Mouse (Mus musculus) heart, embryonic 16.5 days (tissue): Measurements from ENCODE around the gene Dda1. TPM values are rescaled to one million over a fixed set of nuclear protein-coding genes. Genes with fewer than 3 reads are reported as not detected.

ENCODE experiments used
- ATAC-seq: fragments of 200-750 bp; cut with Nextera tagmentation; replicated peaks from 2 replicates; pipeline ENCODE4 v1.8.0; 2017; ENCODE audit warnings: moderate number of reproducible peaks; ENCODE audit not compliant: insufficient read depth, low FRiP score; ENCODE audit errors: extremely low read depth
- H3K27ac ChIP-seq: fragments of 300-500 bp; sonication (generic); 2 replicates; pipeline ENCODE4 v1.5.1; 2014; ENCODE audit warnings: mild to moderate bottlenecking, low read length, control low read depth, moderate library complexity
- H3K27me3 ChIP-seq: fragments of 300-500 bp; sonication (generic); 2 replicates; pipeline ENCODE4 v1.6.1; 2014; ENCODE audit warnings: low read length, mixed read lengths; ENCODE audit not compliant: control insufficient read depth, insufficient read depth
- H3K36me3 ChIP-seq: fragments of 300-500 bp; sonication (generic); 2 replicates; pipeline ENCODE4 v1.6.1; 2014; ENCODE audit not compliant: control insufficient read depth, insufficient read depth
- H3K4me1 ChIP-seq: fragments of 300-500 bp; sonication (generic); 2 replicates; pipeline ENCODE4 v1.6.1; 2014; ENCODE audit warnings: low read length, mixed read lengths; ENCODE audit not compliant: control insufficient read depth, insufficient read depth
- H3K4me2 ChIP-seq: fragments of 300-500 bp; sonication (generic); 2 replicates; pipeline ENCODE4 v1.6.1; 2014; ENCODE audit warnings: low read depth, mild to moderate bottlenecking, control low read depth, low read length
- H3K4me3 ChIP-seq: fragments of 300-500 bp; sonication (generic); 2 replicates; pipeline ENCODE4 v1.5.1; 2014; ENCODE audit warnings: mild to moderate bottlenecking, control low read depth, low read length
- H3K9ac ChIP-seq: fragments of 300-500 bp; sonication (generic); 2 replicates; pipeline ENCODE4 v1.6.1; 2014; ENCODE audit warnings: low read length, control low read depth
- H3K9me3 ChIP-seq: fragments of 300-500 bp; sonication (generic); replicated peaks from 2 replicates; pipeline ENCODE4 v1.6.1; 2016; ENCODE audit warnings: low read length; ENCODE audit not compliant: control insufficient read depth
- WGBS: fragments of 180-500 bp; shearing (Covaris S2); extraction: QIAGEN DNeasy Blood & Tissue Kit; methylation state at CpG from one replicate; pipeline ENCODE4 v1.1.7; 2014; 5-methylcytosine and 5-hydroxymethylcytosine counted together
- polyA plus RNA-seq: library from polyadenylated mRNA; unstranded; fragments of >200 nt; fragmentation: Nextera tagmentation; extraction: Ambion mirVana; gene quantifications from 2 replicates; pipeline ENCODE4 v1.2.1, GENCODE M21; 2015

Dda1 gene
- polyA plus RNA-seq, 1 experiment from 2014 or later, result 83.7 TPM

DNA sequence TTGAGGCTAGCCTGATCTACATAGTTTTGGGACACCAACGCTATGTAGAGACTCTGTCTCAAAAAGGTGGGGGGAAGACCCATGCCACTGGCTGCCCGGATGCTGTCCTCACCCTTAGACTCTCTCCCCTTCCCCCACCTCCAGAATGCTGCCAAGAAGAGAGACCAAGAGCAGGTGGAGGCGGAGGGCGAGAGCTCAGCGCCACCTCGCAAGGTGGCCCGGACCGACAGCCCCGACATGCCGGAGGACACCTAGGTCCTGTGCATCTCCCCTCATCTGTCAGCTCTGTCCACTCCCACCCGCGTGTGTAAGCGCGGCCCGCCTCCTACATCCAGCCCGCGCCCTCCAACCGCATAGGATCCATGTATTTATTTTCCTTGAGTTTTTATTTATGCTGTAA, 5.3 kb downstream of the Dda1 start:
- Histone ChIP-seq H3K4me2 (no peak overlapping the region), H3K4me3 (no peak overlapping the region), H3K4me1 (peaks cover 19% of the 10 kb centered on the region), H3K9ac (no peak overlapping the region), H3K27me3 (peaks cover 2% of the 10 kb centered on the region; the same call in 1 of the 2 replicates), H3K36me3 (peaks cover 4% of the 10 kb centered on the region), H3K27ac (no peak overlapping the region), H3K9me3 (no peaks in the 10 kb centered on the region)
- 90% methylated on average over 18 of the region's 18 CpGs for WGBS
- ATAC-seq, result no peak

DNA sequence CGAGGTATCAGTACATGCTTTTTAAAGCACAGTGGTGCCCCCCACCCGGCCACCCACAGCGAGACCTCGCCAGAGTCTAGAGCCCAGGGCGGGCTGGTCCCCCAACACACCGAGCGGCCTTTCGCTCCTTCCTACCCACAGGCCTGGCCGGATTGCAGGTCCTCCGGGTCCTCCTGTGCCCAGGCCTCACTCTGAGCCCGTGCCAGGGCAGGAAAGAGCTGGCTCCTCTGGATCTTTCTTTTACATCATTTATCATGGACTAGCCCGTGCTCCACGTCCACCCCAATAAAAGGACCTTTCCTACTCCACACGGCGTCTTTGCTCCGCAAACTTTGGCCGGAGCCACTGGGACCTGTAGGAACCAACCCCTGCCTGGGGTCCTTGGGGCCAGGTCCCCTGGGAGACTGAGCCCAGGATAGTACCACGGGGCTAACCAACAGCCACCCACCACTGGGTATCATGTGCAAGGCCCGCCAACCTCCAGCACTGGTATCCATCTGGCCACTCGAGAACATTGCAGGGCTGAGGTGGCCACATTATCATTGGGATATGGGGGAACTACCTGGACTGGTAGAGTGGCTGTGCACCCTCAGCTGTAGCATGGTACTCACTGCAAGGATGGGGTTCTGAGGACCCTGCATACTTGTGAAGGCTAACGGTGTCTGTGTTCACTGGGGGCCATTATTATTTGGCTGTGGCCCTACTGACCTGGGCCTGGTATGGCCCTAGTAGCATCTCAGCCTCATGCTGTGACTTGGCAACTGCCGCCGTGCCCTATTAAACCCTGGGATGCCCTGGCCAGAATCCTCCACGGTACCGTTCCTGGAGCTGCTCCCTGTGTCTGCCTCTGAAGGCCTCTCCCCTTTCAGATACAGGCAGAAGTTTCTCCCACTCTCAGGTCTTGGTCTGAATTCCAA, 6.0 kb downstream of the Dda1 start:
- Histone ChIP-seq H3K36me3 (peaks cover 4% of the 10 kb centered on the region), H3K4me3 (no peak overlapping the region), H3K27me3 (peaks cover 2% of the 10 kb centered on the region; the same call in 1 of the 2 replicates), H3K4me1 (peaks cover 14% of the 10 kb centered on the region), H3K4me2 (no peak overlapping the region), H3K9ac (no peak overlapping the region), H3K27ac (no peak overlapping the region), H3K9me3 (no peaks in the 10 kb centered on the region)
- 91% methylated on average over 25 of the region's 25 CpGs for WGBS
- no peak for ATAC-seq

DNA sequence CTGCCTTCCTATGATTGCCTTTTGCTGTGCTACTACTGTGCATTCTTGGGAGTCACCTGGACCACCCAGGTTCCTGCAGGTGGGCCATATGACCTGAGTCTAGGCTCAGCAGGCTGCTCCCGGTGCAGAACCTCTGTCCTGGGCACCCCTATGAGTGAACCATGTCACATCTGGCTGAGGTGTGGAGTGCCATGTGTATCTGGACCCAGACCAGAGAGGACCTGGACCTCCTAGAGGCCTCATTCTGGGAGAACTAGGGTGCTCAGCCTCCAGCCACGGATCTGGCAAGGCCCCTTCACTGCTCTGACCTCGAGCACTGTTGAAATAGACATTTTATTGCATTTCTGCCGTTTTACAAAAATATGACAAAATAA, 6.7 kb downstream of the Dda1 start:
- H3K27ac ChIP-seq, result peak overlapping the region; percentile 82; the same call in 1 of the 2 replicates
- peaks cover 2% of the 10 kb centered on the region; the same call in 1 of the 2 replicates for H3K27me3 ChIP-seq
- H3K4me2 ChIP-seq, result peak overlapping the region; percentile 70
- H3K36me3 ChIP-seq, result peaks cover 4% of the 10 kb centered on the region
- H3K4me1 ChIP-seq, result peaks cover 9% of the 10 kb centered on the region
- peak overlapping the region; percentile 71 for H3K9ac ChIP-seq
- WGBS, result 29% methylated on average over 4 of the region's 4 CpGs
- H3K4me3 ChIP-seq, result peak overlapping the region; percentile 62
- ATAC-seq, result no peak
- no peaks in the 10 kb centered on the region for H3K9me3 ChIP-seq

DNA sequence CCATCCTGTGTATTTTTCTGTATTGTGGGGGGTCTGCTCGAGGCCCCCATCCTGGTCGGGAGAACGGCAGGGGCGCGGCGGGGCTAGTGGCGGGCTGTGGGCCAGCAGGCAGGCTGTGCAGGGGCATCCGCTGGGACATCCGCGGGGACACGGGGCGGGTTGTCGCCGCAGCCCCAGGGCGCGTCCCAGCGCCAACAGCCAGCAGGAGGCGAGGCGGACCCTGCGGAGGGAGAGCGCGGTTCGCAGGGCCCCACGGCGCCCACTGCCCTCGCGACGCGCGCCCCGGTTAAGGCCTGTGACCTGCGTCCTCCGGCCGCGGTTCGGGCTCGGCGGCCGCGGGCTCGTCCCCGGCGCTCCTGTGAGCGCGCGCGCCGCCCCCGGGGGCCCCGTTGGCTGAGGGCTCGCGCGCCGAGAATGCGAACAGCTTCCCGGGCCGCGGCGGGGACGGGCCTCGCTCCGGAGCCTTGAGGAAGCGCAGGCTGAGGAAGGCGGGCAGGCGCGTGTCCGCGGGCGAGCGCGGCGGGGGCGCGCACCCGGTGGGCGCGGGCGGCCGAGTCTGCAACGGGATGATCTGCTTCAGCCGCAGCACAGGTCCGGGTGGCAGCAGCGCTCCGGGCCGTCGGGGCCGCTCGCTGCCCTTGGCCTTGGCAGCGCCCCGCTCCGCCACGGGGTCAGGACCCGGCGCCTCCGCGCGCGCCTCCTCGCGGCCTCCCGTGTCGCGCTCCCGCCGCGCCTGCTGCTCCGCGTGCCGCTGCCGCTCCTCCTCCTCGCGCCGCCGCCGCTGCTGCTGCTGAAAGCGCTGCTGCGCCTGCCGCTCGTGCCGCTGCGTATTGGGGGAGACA, 7.3 kb downstream of the Dda1 start:
- H3K27me3 ChIP-seq, result peaks cover 2% of the 10 kb centered on the region; the same call in 1 of the 2 replicates
- no peaks in the 10 kb centered on the region for H3K9me3 ChIP-seq
- H3K36me3 ChIP-seq, result peaks cover 4% of the 10 kb centered on the region
- H3K4me2 ChIP-seq, result peak overlapping the region; percentile 70
- ATAC-seq, result peak; percentile 75
- peak overlapping the region; percentile 82 for H3K27ac ChIP-seq
- peak overlapping the region; percentile 62 for H3K4me3 ChIP-seq
- WGBS, result under 1% methylated on average over 117 of the region's 121 CpGs
- peaks cover 9% of the 10 kb centered on the region for H3K4me1 ChIP-seq
- peak overlapping the region; percentile 71 for H3K9ac ChIP-seq

DNA sequence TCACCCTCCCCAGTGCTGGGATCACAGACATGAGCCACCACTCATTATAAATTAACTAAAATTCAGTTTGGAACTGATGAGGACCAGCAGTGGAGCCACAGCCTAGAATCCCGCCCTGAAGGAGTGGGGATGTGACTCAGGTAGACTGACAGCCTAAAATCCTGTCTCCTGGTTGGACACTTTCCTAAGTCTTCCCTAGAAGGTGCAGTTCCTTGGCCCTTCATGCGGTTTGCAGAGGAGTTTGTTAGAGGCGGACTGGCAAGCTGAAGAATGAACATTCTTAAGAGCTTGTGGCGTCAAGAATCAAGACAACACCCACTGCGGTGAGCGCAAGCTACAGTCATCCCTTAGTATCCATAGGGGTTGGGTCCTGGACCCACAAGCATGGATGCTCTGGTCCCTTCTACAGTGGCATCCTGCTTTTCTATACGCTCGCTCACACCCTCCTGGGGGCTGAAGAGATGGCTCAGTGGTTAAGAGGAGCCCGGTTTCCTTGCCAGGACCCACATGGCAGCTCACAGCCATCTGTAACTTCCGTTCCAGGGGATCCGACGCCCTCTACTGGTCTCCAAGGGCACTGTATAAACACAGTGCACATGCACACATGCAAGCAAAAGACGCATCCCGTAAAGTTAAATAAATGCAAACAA, 8.3 kb downstream of the Dda1 start:
- Histone ChIP-seq H3K4me2 (peak overlapping the region; percentile 70), H3K9ac (peak overlapping the region; percentile 71; the same call in 1 of the 2 replicates), H3K9me3 (no peaks in the 10 kb centered on the region), H3K4me1 (peaks cover 9% of the 10 kb centered on the region), H3K36me3 (peaks cover 3% of the 10 kb centered on the region), H3K4me3 (peak overlapping the region; percentile 62), H3K27me3 (peaks cover 6% of the 10 kb centered on the region; the same call in 1 of the 2 replicates), H3K27ac (no peak overlapping the region)
- no peak for ATAC-seq
- 51% methylated on average over 14 of the region's 14 CpGs for WGBS

DNA sequence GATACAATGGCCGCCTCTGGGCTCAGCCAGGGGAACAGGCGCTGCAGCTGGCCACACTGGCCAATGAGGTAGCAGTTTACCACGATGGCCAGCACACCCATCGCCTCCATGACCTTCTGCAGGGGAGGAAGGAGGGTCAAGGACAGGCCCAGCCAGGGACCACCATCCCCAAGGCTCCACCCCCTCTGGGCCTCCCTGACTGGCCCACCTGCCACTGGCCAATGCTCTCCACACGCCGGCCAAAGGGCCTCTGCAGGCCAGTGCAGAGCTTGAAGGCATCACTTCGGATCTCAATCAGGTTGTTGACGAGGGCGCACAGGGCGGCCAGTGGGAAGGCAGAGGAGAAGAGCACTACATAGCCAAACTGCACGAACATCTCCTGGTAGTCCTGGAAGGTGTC, 9.9 kb downstream of the Dda1 start:
- Histone ChIP-seq H3K9me3 (no peaks in the 10 kb centered on the region), H3K4me3 (no peak overlapping the region), H3K27me3 (peaks cover 6% of the 10 kb centered on the region; the same call in 1 of the 2 replicates), H3K4me2 (no peak overlapping the region), H3K4me1 (peaks cover 9% of the 10 kb centered on the region), H3K36me3 (no peaks in the 10 kb centered on the region), H3K9ac (no peak overlapping the region), H3K27ac (no peak overlapping the region)
- ATAC-seq, result no peak
- WGBS, result 86% methylated on average over 11 of the region's 11 CpGs

DNA sequence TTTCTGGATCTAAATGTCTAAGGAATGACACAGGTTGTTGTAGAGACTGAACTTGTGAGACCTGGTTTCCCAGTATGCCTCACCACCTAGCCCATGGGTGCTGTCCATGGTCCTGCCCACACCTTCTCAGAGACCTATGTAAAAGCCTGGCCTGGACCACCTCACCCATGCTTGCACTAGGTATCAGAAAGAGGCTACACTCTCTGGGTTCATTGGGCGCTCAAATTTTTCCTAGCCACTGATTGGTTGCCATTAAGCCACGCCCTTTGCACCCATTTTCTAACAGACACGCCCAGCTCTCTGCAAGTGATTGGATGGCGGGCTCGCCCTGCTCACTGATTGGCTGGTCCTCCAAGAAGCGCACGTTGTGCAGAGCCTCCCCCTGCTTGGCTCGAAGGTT, 14.9 kb downstream of the Dda1 start:
- WGBS, result 48% methylated on average over 8 of the region's 8 CpGs
- Histone ChIP-seq H3K36me3 (no peaks in the 10 kb centered on the region), H3K27me3 (peaks cover 5% of the 10 kb centered on the region; the same call in 1 of the 2 replicates), H3K9ac (no peak overlapping the region), H3K4me2 (no peak overlapping the region), H3K27ac (no peak overlapping the region), H3K9me3 (no peaks in the 10 kb centered on the region), H3K4me1 (peaks cover 6% of the 10 kb centered on the region), H3K4me3 (no peak overlapping the region)
- no peak for ATAC-seq

DNA sequence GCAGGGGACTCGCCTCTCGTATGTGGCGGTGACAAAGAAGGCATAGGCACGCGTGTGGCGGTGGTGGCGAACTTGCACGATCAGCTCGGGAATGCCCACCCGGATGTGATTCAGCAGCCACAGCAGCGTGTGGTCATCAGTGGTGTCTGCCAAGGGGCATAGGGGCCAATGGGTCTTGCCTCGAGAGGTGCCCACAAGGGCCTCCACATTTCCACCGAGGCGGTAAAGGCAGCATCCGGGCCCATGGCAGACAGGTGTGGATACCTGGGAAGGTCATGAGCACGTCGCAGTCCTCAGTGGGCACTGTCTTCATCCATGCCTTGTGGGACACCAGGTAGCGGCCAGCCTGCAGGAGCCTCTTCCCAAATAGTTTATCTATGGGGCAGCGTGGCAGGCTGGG, 15.7 kb downstream of the Dda1 start:
- ATAC-seq, result no peak
- 91% methylated on average over 19 of the region's 19 CpGs for WGBS
- no peak overlapping the region for H3K9ac ChIP-seq

More for the DNA sequence above, 15.7 kb downstream of the Dda1 start:
- H3K9me3 ChIP-seq, result no peaks in the 10 kb centered on the region
- H3K4me1 ChIP-seq, result peaks cover 13% of the 10 kb centered on the region
- H3K36me3 ChIP-seq, result no peaks in the 10 kb centered on the region
- no peak overlapping the region for H3K27ac ChIP-seq
- H3K27me3 ChIP-seq, result peaks cover 3% of the 10 kb centered on the region; the same call in 1 of the 2 replicates
- H3K4me3 ChIP-seq, result peak overlapping the region; percentile 85
- peak overlapping the region; percentile 94 for H3K4me2 ChIP-seq
